Mouse (Mus musculus): ENCODE measurements around the gene Fstl3.

Gene Fstl3

DNA sequence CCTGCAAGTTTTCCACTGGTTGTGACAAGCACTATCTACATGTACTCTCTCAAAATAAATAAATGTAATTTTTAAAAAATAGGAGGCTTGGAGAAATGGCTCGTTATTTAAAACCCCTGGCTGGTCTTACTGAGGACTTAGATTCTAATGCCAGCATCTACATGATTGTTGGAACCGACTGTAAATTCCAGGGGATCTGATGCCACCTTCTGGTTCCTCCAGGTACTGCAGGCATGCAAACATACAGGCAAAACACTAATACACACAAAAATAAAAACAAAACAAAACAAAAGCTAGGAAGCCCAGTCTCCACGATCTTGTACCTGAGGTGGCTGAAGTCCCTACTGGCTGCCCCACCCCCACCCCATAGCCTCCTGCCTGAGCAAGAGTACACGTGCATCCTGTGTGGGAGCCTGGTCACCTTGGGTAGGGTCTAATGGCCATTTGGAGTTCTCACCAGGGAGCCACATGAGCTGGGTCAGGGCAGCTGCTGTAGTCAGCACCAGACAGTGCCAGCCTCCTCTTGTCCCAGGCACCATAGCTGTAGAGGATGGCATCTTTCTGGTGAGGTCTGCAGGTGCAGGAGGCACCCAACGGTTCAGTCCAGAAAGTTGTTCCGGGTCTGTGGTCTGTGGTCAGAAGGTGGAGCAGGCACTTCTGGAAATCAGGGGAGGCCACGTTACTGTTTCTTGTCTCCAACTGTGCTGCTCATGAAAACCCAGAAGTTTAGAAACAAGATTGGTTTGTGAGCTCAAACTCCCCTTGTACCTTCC, 11.5 kb downstream of the Fstl3 start:
- peak; percentile 64 to 82 for DNase-seq (ENCODE audit: low spot score in 2 of 2)

GRCm38 (mm10) chr10:79789581-79789980, 12.5 kb downstream of the Fstl3 start:
- no peak for DNase-seq (ENCODE audit: low spot score in 2 of 2)

DNA sequence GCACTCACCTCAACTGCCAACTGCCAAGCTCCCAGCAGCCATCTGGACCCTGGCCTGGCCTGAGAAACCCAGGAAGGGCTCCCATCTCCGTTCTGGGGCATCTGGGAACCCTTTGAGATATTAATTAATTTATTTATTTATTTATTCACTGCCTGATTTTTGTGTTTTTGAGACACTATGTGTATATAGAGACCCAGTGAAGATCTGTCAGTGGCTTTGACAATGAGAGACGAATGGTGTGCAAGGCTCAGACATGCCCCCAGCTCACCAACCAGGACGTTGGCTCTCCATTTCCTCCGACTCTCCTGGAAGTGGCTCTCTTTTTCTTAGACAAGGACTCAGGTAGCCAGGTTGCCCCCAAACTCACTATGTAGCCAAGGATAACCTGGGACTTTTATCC, 13.8 kb downstream of the Fstl3 start, which contains the start of gene Prss57:
Gene Prss57 (minus strand): TSS at position 101 of the 400 bp plus-strand sequence.
- DNase-seq (ENCODE audit: low spot score in 2 of 2): no peak

DNA sequence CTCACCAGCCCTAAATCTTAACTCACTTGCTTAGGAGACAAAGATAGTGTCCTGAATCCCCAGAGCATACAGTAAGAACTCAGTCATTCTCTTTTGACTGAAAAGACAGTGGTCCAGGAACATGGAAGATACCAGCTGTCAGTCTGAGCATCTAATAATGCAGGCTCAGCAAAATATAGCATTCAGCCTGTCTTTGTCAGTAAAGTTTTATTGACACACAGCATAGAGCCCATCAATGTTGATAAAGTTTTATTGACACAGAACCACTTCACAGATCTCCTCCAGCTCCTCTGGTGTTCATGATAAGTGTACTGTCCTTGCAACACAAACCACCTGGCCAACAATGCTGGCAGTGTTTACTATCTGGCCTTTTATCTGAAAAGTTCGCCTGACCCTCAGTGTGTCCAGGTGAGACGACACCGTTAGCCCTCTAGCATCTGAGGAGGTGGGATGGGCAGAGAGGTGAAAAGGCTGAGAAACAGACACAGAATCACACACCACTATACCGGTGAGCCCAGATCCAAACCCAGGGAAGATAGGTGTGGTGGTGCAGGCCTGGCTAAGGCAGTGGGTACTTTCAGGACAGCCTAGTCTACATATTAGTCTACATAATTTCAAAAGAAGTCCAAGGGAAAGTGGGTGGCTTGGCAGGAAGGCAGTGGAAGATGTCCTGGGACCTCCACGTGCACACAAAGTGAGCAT, 15.4 kb downstream of the Fstl3 start:
- DNase-seq (ENCODE audit: low spot score in 2 of 2): no peak

GRCm38 (mm10) chr10:79793051-79793737, 16.1 kb downstream of the Fstl3 start, which contains the start of gene Palm:
Gene Palm, plus strand, starts transcription at chr10:79793572.
- DNase-seq (ENCODE audit: low spot score in 2 of 2): peak; percentile 66 to 90

- peak; percentile 45 for DNase-seq (ENCODE audit: low spot score in 2 of 2)
Observed at GRCm38 (mm10) chr10:79793738-79794490, 16.8 kb downstream of the Fstl3 start.

DNA sequence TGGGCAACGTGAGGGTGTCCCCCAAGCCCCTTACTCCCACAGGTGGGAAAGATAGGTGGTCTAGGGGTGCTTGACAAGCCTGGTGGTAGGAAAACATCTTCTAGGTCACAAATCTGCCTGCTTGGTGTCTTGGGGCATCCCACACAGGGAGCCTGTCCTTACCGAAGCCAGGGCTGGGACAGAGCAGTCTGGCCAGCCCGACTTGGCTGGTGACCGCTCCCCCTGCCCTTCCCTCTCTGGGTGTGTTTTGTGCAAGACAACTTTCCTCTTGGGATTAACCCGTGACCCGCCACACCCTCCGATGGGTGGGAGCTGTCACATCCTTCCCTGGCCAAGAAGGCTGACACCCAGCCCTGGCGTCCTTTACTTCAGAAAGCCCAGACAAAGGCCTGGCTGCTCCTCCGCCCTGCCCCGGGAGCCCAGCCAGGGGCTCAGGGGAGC, 17.4 kb downstream of the Fstl3 start:
- DNase-seq (ENCODE audit: low spot score in 2 of 2): no peak

- DNase-seq (ENCODE audit: low spot score in 2 of 2): no peak
Observed at GRCm38 (mm10) chr10:79795905-79796304, 18.8 kb downstream of the Fstl3 start.

GRCm38 (mm10) chr10:79797326-79797725, 20.3 kb downstream of the Fstl3 start:
- no peak for DNase-seq (ENCODE audit: low spot score in 2 of 2)

DNA sequence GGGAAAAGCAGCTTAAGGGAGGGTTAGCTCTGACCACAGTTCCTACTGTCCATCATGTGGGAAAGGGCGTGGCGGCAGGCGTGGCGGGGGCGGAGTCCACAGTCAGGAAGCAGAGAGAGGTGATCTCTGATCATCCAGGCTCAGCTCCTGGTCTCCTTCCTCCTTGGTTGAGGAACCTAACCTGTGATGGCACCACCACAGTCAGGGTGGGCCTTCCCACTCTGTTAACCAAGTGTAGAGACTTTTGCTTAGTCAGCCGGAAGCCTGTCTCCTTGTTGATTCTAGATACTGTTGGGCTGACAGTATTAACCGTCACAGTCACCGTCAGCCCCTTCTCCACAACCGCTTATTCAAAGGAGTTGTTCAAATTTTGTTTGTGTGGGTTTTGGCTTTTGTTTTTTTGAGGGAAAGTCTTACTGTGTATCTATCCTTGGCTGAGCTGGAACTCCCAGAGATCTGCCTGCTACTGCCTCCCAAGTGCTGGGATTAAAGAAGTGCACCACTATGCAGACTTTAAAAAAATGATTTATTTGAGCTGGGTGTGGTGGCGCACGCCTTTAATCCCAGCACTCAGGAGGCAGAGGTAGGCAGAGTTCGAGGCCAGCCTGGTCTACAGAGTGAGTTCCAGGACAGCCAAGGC, 21.3 kb downstream of the Fstl3 start:
- DNase-seq (ENCODE audit: low spot score in 2 of 2): no peak

DNA sequence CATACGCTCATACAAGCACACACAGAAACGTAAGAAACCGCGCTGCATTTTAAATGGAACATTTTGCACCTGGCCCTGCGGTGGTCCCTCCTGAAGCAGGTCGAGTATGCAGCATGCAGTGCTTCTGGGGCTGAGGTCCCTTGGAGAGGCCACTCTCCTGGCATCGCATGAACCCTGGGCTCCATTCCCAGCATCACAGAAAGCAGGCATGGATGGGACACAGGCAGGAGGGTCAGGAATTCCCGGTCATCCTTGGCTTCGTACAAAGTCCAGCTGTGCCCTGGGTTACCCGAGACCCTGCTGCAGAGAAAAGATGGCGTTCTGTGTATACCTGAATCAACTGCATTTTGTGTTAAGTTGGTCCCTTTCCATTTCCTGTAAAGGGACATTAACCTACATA, 23.4 kb downstream of the Fstl3 start:
- no peak for DNase-seq (ENCODE audit: low spot score in 2 of 2)

GRCm38 (mm10) chr10:79801837-79802236, 24.8 kb downstream of the Fstl3 start:
- no peak for DNase-seq (ENCODE audit: low spot score in 2 of 2)

- no peak for DNase-seq (ENCODE audit: low spot score in 2 of 2)
Observed at GRCm38 (mm10) chr10:79802331-79802971, 25.4 kb downstream of the Fstl3 start.

GRCm38 (mm10) chr10:79803716-79804323, 26.7 kb downstream of the Fstl3 start:
- no peak for DNase-seq (ENCODE audit: low spot score in 2 of 2)

GRCm38 (mm10) chr10:79805636-79806035, 28.6 kb downstream of the Fstl3 start:
- no peak for DNase-seq (ENCODE audit: low spot score in 2 of 2)

DNA sequence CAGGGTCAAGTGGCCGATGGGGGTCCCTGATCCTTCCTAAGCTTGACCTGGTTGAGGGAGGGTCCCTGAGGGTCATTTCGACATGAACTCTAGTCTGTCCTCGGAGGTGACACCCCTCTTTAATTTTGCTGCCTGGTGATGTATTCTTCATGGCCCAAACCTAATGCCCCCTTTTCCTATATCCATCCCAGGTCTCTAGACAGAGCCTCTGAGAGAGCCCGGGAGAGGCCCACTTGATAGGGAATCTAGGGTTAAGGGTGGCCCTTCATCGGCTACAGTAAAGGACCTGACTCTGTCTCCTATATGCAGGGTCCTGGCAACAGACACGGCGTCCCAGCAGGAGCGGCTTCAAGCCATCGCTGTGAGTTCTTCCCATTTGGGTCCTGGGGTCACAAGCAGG, 29.3 kb downstream of the Fstl3 start:
- DNase-seq (ENCODE audit: low spot score in 2 of 2): no peak

GRCm38 (mm10) chr10:79806972-79807371, 29.9 kb downstream of the Fstl3 start:
- DNase-seq (ENCODE audit: low spot score in 2 of 2): no peak

DNA sequence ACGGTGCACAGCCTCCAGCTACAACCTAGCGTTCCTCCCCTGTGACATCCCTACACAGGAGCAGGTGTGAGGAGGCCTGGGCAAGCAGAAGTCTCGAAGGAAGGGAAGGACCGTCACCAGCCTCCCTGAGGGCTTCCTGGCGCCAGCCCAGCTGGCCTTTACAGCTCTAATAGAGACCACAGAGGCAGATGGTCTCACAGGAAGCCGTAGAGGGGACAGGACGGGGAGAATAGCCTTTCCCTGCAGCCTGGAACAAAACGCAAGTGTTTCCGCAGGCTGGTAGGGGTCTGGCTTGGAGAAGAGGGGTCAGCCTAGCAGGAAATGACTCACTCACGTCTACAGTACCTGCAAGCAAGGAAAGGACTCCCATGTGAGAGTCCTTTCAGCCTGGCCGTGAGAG, 30.8 kb downstream of the Fstl3 start:
- no peak for DNase-seq (ENCODE audit: low spot score in 2 of 2)

DNA sequence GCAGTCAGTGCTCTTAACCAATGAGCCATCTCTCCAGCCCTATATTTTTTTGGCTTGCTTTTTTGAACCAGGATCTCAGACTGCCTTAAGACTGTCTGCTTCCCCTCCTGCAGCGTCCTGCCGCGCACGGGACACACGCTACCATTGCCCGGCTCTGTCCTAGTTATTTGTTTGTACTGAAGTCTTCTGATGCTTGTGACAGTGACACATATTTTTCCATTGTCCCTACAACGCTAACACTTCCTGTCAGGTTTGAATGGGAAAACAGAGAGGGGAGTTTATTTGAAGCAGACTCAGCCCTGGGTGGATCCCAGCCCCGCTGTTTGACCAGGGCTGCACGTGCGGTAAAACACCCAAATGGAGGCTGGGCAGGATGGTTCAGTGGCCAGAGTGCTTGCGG, 31.7 kb downstream of the Fstl3 start:
- no peak for DNase-seq (ENCODE audit: low spot score in 2 of 2)

Measured in thymus, postnatal 10 days (tissue).